Mouse (Mus musculus) forebrain, embryonic 14.5 days (tissue): ENCODE results near the gene Pafah2. TPM values are rescaled to one million over a fixed set of nuclear protein-coding genes. Genes with fewer than 3 reads are reported as not detected.

ENCODE experiments used
- ATAC-seq: fragments of 200-750 bp; cut with Nextera tagmentation; 2 replicates; pipeline ENCODE4 v1.8.0; 2017; ENCODE audit warnings: mild to moderate bottlenecking, moderate library complexity
- DNase-seq: peaks from one replicate; pipeline ENCODE4 v3.0.0-alpha.2; 2015; ENCODE audit warnings: low spot score
- H3K27ac ChIP-seq: fragments of 300-500 bp; sonication (generic); 2 replicates; pipeline ENCODE4 v1.5.1; 2014; ENCODE audit warnings: low read depth, mild to moderate bottlenecking, control low read depth, low read length, moderate library complexity
- H3K27me3 ChIP-seq: fragments of 300-500 bp; sonication (generic); replicated peaks from 2 replicates; pipeline ENCODE4 v1.6.1; 2014; ENCODE audit warnings: low read length, control low read depth, mixed read lengths; ENCODE audit not compliant: control insufficient read depth, insufficient read depth
- H3K36me3 ChIP-seq: fragments of 300-500 bp; sonication (generic); 2 replicates; pipeline ENCODE4 v1.6.1; 2014; ENCODE audit warnings: low read length, control low read depth; ENCODE audit not compliant: control insufficient read depth, insufficient read depth
- H3K4me1 ChIP-seq: fragments of 300-500 bp; sonication (generic); 2 replicates; pipeline ENCODE4 v1.6.1; 2014; ENCODE audit warnings: antibody characterized with exemption, low read length, control low read depth; ENCODE audit not compliant: control insufficient read depth, insufficient read depth
- H3K4me2 ChIP-seq: fragments of 300-500 bp; sonication (generic); 2 replicates; pipeline ENCODE4 v1.6.1; 2014; ENCODE audit warnings: mild to moderate bottlenecking, control low read depth, low read length
- H3K4me3 ChIP-seq: fragments of 300-500 bp; sonication (generic); 2 replicates; pipeline ENCODE4 v1.5.1; 2014; ENCODE audit warnings: low read depth, low read length, control low read depth
- H3K9ac ChIP-seq: fragments of 300-500 bp; sonication (generic); 2 replicates; pipeline ENCODE4 v1.6.1; 2014; ENCODE audit warnings: mild to moderate bottlenecking, low read length, control low read depth, moderate library complexity
- H3K9me3 ChIP-seq: fragments of 300-500 bp; sonication (generic); replicated peaks from 2 replicates; pipeline ENCODE4 v1.6.1; 2016; ENCODE audit warnings: low read length, control low read depth, mixed read lengths; ENCODE audit not compliant: control insufficient read depth
- WGBS: fragments of 180-500 bp; shearing (Covaris S2); extraction: QIAGEN DNeasy Blood & Tissue Kit; methylation state at CpG from one replicate; pipeline ENCODE4 v1.1.7; 2014; 5-methylcytosine and 5-hydroxymethylcytosine counted together
- polyA plus RNA-seq: library from polyadenylated mRNA; unstranded; fragments of >200 nt; fragmentation: Nextera tagmentation; extraction: Ambion mirVana; gene quantifications from 2 replicates; pipeline ENCODE4 v1.2.1, GENCODE M21; 2014

Gene Pafah2
- polyA plus RNA-seq, 1 experiment from 2014 or later: 7.6 TPM

DNA sequence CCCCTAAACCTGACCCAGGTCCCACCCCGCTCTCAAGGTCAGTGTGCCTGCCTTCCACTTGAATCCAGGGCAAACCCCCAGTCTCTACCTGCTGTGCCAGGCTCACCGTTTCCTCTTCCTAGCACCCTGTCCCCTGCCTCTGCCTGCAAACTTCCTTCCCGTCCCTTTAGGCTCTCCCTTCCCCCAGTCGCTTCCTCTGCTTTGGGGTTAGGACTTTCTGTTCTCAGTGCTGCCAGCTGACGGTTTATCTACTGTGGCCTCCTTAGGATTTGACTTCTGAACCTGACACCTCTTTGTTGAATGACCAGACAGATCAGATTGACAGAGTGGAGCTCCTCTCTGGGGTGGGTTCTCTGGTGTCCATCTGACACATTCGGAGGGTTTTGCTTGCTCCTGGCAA, 59.2 kb downstream of the Pafah2 start:
- no peak for ATAC-seq
- Histone ChIP-seq H3K9me3 (no peaks in the 10 kb centered on the region), H3K36me3 (no peaks in the 10 kb centered on the region), H3K9ac (no peak overlapping the region), H3K4me2 (no peak overlapping the region), H3K27me3 (0 out of 2 replicates have a peak, but pooled peaks cover 9% of the 10 kb centered on the region), H3K4me1 (peaks cover 17% of the 10 kb centered on the region), H3K27ac (no peak overlapping the region), H3K4me3 (no peak overlapping the region)
- WGBS: 62% methylated on average over 6 of the region's 6 CpGs
- DNase-seq: no peak

DNA sequence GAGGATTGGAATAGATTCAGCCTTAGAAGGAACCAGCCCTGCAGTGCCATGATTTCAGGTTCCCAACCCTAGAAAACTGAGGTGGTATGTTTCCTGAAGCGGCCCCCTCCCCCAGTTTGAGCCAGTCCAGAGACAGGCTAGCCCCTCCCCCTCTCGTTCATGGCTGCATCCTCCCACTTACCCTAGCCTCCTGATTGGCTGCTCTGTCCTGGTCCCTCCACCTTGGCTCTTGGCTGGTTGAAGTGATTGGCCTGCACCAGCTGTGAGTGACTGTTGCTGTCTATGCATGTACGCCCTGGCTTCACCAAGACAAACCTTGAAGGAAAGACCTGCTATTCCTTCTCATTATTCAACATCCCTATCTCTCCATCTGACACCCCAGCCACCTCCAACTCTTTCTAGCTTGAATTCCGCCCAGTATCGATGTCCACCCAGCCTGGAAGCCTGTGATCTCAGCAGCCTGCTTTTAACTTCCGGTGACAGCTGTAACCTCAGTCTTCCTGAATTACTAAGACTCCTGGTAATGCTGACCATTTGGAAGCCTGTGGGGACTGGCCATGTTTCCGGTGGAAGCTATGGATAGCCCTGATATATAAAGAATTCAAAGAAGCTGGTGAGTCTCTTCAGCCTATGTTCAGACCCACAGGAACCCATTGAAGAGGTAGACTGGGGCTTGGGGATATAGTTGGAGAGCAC, 61.2 kb downstream of the Pafah2 start:
- Histone ChIP-seq H3K4me2 (no peak overlapping the region), H3K36me3 (no peaks in the 10 kb centered on the region), H3K27ac (no peak overlapping the region), H3K9me3 (no peaks in the 10 kb centered on the region), H3K4me1 (0 out of 2 replicates have a peak, but pooled peaks cover 3% of the 10 kb centered on the region), H3K4me3 (no peak overlapping the region), H3K27me3 (0 out of 2 replicates have a peak, but pooled peaks cover 9% of the 10 kb centered on the region), H3K9ac (no peak overlapping the region)
- ATAC-seq (no peak), DNase-seq (no peak)
- 68% methylated on average over 7 of the region's 7 CpGs for WGBS

DNA sequence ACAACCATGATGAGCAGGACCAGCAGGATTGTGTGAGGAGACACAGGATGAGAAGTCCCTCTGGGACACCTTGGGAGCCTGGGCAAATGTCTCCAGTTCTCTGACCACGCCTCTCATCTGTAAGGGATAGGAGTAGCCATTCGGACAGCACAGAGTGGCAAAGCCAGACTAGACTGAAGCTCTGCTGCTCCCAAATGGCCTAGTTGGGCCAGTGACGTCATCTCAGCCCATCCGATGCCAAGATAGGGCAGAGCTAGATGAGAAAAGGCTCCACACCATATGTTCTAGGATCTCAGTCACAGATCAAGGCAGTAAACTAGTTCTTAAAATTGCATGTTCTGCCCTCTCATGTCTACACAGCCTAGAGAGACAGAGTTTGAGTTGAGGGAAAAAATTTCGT, 62.7 kb downstream of the Pafah2 start:
- H3K4me3 ChIP-seq: no peak overlapping the region
- H3K36me3 ChIP-seq: no peaks in the 10 kb centered on the region
- no peak overlapping the region for H3K27ac ChIP-seq
- ATAC-seq: no peak
- 0 out of 2 replicates have a peak, but pooled peaks cover 4% of the 10 kb centered on the region for H3K27me3 ChIP-seq
- no peaks in the 10 kb centered on the region for H3K9me3 ChIP-seq
- H3K9ac ChIP-seq: no peak overlapping the region
- no peak for DNase-seq
- H3K4me2 ChIP-seq: no peak overlapping the region
- WGBS: 82% methylated on average over 5 of the region's 5 CpGs
- 0 out of 2 replicates have a peak, but pooled peaks cover 3% of the 10 kb centered on the region for H3K4me1 ChIP-seq

DNA sequence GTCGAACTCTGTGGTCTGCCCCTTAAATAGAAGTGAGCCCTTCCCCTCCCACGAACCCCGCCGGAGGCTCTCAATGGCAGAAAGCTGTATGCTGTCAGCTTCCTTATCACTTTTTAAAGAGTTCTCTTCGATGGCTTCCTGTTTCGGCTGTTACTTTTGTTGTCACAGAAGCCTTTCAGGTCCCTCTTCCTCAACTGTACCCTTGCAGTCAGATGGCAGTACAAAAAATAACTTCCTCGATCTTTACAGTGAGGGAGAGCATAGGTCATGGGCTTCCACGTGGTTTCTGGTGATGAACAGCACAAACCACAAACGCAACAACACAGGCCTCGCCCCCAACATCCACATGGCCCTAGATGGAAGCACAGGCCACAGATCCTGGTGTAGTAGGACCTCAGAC, 64.2 kb downstream of the Pafah2 start:
- 88% methylated on average over 10 of the region's 10 CpGs for WGBS
- ATAC-seq (no peak), DNase-seq (no peak)
- H3K4me1 ChIP-seq: 0 out of 2 replicates have a peak, but pooled peaks cover 3% of the 10 kb centered on the region
- H3K27me3 ChIP-seq: no peaks in the 10 kb centered on the region
- no peak overlapping the region for H3K9ac ChIP-seq
- H3K27ac ChIP-seq: no peak overlapping the region
- H3K36me3 ChIP-seq: no peaks in the 10 kb centered on the region
- H3K4me2 ChIP-seq: no peak overlapping the region
- no peak overlapping the region for H3K4me3 ChIP-seq
- H3K9me3 ChIP-seq: no peaks in the 10 kb centered on the region

DNA sequence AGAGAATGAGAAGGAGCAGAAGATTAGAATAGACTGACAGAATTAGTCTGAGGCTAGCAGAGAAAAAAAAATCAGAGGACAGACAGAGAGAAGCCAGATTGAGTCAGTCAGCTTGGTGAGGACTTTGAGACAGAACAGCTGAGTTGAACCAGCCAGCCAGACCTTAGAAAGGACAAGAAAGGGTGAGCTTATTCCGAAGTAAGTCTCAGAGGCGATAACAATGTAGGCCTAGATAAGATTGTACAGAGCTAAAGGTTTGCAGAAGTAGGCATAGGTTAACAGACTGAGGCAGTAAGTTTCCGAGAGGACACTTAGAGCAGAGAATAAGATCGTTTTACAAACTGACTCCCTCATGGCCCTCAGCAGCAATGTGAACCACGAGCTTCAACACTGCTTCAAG, 65.1 kb downstream of the Pafah2 start:
- H3K36me3 ChIP-seq: no peaks in the 10 kb centered on the region
- 85% methylated on average over 5 of the region's 5 CpGs for WGBS

DNA sequence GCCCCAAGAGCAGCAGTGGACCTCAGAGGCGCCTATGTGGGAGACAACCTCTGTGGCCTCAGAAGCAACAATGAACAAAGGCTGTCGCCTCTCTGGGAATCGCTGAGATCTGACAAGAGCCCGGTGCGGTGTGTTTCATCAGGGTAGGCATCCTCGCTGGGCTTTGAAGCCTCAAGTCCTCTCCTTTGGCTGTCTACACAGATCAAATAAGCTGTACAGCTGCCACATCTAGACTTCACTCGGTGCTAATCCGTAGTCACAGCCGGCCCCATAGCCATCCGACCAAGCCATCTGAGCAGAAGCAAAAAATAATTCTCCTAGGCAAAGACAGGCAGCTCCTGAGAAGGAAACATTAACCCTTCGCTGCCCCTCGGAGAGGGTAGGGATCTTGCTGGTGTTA, 69.7 kb downstream of the Pafah2 start:
- Histone ChIP-seq H3K36me3 (peaks cover 4% of the 10 kb centered on the region), H3K27ac (peak overlapping the region; percentile 99), H3K4me1 (peaks cover 4% of the 10 kb centered on the region; the same call in 1 of the 2 replicates), H3K27me3 (no peaks in the 10 kb centered on the region), H3K9me3 (no peaks in the 10 kb centered on the region), H3K4me3 (no peak overlapping the region), H3K4me2 (peak overlapping the region; percentile 31), H3K9ac (peak overlapping the region; percentile 23; the same call in 1 of the 2 replicates)
- ATAC-seq: no peak
- peak; percentile 59 for DNase-seq
- 35% methylated on average over 12 of the region's 12 CpGs for WGBS

More for the DNA sequence above, 65.1 kb downstream of the Pafah2 start:
- ATAC-seq: no peak
- DNase-seq: no peak
- Histone ChIP-seq H3K9me3 (no peaks in the 10 kb centered on the region), H3K4me2 (no peak overlapping the region), H3K4me3 (no peak overlapping the region), H3K27ac (no peak overlapping the region), H3K9ac (no peak overlapping the region), H3K4me1 (0 out of 2 replicates have a peak, but pooled peaks cover 3% of the 10 kb centered on the region), H3K27me3 (no peaks in the 10 kb centered on the region)

DNA sequence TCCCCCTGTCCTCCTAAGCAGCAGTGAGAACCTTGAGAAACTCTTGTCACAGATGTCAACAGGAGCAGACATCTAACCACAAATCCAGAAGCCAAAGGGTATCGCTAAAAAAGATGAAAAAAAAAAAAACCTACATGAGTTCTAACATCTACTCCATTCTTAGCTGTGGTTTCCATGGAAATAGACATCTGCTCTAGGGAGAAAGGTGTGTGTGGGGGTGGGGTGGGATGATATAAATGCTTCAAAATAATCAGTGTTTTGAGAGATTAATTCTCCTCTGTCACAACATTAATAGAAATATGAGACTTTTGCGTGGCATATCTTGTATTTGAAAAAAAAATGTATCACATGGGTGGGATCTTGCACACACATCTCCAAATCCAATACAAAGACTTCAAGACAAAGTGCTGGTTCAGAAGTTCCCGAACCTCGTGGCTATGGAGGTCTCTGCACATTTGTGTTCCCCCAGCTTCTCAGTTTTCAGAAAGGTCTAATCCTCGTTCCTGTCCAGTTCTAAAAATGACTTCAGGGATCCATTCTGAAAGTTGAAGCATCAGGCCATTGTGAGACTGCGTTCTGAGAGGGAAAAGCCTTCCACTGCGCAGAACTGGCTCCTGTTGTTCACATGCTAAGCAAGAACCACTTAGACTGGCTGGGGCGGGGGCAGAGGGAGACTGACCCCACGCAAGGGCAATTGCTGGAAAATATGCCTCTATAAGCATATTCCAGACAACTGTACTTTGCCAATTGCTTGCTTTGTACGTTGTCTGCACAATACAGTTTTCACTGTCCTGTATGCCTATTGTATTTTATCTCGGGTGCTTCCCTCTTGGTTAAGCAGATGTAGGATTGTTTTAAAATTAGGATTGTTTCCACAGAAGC, 70.5 kb downstream of the Pafah2 start:
- H3K27ac ChIP-seq: peak overlapping the region; percentile 99
- peak overlapping the region; percentile 67 for H3K4me2 ChIP-seq
- peaks cover 11% of the 10 kb centered on the region for H3K36me3 ChIP-seq
- 62% methylated on average over 11 of the region's 11 CpGs for WGBS
- no peaks in the 10 kb centered on the region for H3K9me3 ChIP-seq
- H3K27me3 ChIP-seq: no peaks in the 10 kb centered on the region
- peaks cover 9% of the 10 kb centered on the region for H3K4me1 ChIP-seq
- DNase-seq (peak; percentile 63), ATAC-seq (no peak)
- peak overlapping the region; percentile 94 for H3K4me3 ChIP-seq
- H3K9ac ChIP-seq: peak overlapping the region; percentile 100; the same call in 1 of the 2 replicates

DNA sequence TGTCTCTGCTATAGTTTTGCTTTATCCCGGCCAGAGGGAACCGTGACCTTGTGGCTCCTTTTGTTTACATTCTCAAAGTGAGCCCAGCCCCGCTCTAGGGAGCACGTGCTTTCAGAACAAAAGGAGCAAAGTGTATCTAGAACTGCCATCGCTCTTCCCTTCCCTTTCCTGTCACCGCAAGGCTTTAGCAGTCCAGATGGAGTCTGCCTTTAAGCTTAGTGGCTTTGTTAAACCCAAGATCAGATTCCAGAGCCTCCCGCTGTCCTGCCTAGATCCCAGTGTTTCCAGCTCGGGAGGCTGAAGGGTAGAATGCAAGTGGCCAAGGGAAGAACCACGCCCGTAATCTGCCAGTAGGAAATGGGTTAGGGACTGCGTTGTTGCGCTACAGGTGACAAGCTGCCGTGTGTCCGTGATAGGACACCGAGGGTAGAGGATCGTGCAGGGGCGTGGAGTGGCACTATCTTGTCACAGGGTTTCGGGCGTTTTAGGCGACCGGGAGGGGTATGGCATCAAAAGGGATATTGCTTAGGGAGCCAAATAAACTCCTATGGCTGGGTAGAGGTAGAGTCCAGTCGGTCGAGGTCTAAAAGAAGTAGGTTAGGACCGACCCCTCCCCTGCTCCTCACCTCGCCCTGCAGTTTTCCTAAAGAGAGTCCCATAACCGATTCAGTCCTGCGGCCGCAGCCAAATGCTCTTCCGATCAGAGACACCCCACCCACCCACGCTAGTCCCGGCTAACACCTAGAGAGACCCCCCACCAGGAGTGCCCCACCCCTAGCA, 71.5 kb downstream of the Pafah2 start:
- DNase-seq (peak; percentile 74), ATAC-seq (peak; percentile 3)
- 2% methylated on average over 31 of the region's 31 CpGs for WGBS
- H3K9me3 ChIP-seq: no peaks in the 10 kb centered on the region
- H3K4me3 ChIP-seq: peak overlapping the region; percentile 94
- H3K4me2 ChIP-seq: peak overlapping the region; percentile 67
- peaks cover 15% of the 10 kb centered on the region for H3K4me1 ChIP-seq
- peak overlapping the region; percentile 100 for H3K9ac ChIP-seq
- H3K36me3 ChIP-seq: peaks cover 20% of the 10 kb centered on the region
- H3K27ac ChIP-seq: peak overlapping the region; percentile 99
- no peaks in the 10 kb centered on the region for H3K27me3 ChIP-seq
